Mouse (Mus musculus): ENCODE measurements around the gene Zkscan17.

DNA sequence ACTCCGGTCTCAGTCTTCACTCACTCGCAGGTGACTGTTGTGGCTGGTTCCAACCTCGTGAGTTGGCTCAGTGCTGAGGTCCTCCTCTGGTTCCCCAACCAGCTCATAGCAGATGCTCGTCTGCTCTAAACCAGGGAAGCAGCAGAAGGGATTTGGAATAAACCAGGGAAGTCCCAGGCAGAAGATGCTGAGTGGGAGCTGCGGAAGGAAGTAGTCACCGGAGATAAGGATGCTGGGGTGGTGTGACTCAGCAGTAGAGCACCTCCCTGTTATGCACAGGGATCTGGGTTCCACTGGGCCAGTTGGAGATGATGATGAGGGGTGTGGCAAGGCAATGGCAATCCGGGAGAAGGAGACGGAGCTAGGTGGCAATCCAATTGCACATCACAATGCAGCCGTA, 17.5 kb upstream of the Zkscan17 start:
- TF ChIP-seq CTCF (IDR thresholded peaks at IDR 0.05; ENCODE audit: borderline replicate concordance, insufficient read depth, low read depth, low read length) (no peak), POLR2A (IDR thresholded peaks at IDR 0.05; ENCODE audit: borderline replicate concordance, insufficient read depth, low read length) (no peak)

Data from cerebellum, adult 2 months (tissue).